Mouse (Mus musculus): ENCODE measurements around the gene Vmn1r3. TPM values are rescaled to one million over a fixed set of nuclear protein-coding genes. Genes with fewer than 3 reads are reported as not detected.
"Not testable (repeated sequence)": the region's sequence is repeated elsewhere in the genome, so short reads cannot be mapped to it uniquely, and the experiment has no call there.

The Vmn1r3 gene
- not detected in 2 replicates for polyA plus RNA-seq (2015; fragmentation: Nextera tagmentation; extraction: Ambion mirVana)

DNA sequence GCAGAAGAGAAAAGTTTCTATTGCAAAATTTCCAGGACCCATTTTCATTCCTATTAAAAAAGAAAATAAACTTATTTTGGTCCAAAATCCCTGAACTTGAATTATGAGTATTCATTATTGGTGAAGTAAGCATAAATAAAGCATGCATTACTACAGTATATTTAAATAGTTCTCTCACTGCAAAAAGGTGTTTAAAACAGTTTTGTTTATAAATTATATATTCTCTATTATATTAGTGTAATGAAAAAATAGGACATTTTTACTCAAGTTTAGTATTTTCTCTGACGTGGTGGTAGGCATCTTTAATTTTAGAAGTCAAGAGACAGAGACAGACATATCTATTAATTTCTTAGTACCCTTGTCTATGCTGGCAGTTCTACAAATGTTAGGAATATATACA lies at the start of gene Vmn1r3:
Gene Vmn1r3, minus strand, starts transcription at position 101 of the 400 bp plus-strand sequence.
- H3K9ac ChIP-seq; H3K4me3 ChIP-seq; H3K4me1 ChIP-seq; ATAC-seq (ENCODE audit: borderline replicate concordance, extremely low read depth, low FRiP score, low TSS enrichment); H3K4me2 ChIP-seq; H3K27ac ChIP-seq; H3K36me3 ChIP-seq; H3K9me3 ChIP-seq; H3K27me3 ChIP-seq: not testable (repeated sequence)
- WGBS = 84% methylated on average over 1 of the region's 1 CpGs

DNA sequence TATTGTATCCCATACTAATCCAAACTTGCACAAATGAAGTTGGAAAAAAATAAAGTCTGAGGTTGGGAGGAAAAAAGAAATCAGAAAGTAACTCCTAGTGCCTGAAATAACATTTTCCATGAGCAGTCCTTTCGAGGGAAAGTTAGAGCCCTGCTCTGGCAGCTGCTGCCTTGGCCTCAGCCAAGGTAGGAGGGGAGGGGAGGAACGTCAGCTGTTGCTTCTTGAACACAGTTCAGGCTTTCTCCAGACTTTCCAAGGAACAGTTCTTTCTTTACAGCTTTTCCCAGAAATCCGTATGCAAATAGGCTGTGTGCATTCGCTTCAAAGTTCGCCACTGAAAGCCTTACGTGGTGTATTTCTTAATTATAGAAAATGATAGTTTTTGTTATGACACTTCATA lies 46.9 kb upstream of the Vmn1r3 start:
- Histone ChIP-seq H3K27me3 (no peaks in the 10 kb centered on the region), H3K4me1 (no peaks in the 10 kb centered on the region), H3K4me2 (no peak overlapping the region), H3K4me3 (no peak overlapping the region), H3K9ac (no peak overlapping the region), H3K9me3 (no peaks in the 10 kb centered on the region), H3K36me3 (no peaks in the 10 kb centered on the region), H3K27ac (no peak overlapping the region)
- 59% methylated on average over 6 of the region's 6 CpGs for WGBS
- peak; percentile 41; the same call in 1 of the 2 replicates for ATAC-seq (ENCODE audit: borderline replicate concordance, extremely low read depth, low FRiP score, low TSS enrichment)

DNA sequence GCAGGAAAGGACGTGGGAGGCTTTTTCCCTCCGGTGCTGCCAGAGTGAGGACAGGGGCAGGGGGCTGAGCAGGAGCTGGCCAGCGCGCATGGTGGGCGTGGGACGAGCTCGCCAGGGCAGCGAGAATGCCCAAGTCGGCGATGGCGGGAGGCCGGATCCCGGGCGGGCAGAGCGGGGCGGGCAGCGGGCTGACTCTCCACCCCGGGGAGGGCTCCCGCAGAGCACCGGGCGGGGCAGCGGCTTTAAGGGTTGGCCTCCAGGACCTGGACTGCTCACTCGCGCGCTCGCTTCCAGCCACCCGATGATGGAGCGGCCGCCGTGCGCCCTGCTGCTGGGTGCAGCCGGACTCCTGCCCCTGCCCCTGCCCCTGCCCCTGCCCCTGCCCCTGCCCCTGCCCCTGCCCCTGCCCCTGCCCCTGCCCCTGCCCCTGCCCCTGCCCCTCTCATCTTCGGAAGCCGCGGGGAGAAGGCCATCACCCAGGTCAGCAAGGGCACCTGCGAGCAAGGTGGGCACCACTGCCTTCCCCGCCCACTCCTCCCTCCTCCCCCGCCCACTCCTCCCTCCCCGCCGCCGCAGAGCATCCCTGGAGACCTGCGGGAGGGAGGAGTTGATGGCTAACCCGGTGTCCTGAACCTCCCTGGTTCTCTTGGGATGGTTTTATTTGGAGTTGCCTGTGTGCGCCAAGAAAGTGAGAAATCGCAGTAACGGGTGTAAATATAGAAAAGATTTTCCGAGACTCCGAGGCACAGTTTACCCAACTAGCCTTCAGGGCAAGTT lies 45.9 kb upstream of the Vmn1r3 start:
- Histone ChIP-seq H3K27ac (no peak overlapping the region), H3K4me1 (no peaks in the 10 kb centered on the region), H3K4me3 (peak overlapping the region; percentile 37), H3K4me2 (peak overlapping the region; percentile 66), H3K36me3 (no peaks in the 10 kb centered on the region), H3K27me3 (no peaks in the 10 kb centered on the region), H3K9ac (no peak overlapping the region), H3K9me3 (no peaks in the 10 kb centered on the region)
- ATAC-seq (ENCODE audit: borderline replicate concordance, extremely low read depth, low FRiP score, low TSS enrichment) = peak; percentile 45; the same call in 1 of the 2 replicates
- 4% methylated on average over 32 of the region's 48 CpGs for WGBS

DNA sequence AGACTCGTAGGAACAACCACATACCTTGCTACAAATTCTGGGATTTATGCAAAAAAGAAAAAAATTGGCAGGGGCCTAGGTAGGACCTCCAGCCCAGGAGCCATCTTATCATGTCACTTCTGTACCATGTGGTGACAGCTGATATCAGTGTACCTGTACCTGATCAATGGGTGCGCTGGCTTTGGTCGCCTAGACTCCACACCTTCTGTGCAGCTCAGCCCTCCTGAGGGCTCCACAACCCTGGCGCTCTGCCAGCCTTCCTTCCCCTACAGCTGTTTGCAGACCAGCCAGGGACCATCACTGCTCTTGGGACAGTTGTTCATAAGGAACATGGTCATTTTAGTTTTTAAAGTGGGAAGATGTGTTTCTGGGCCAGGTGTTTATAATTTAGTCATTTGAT lies 44.4 kb upstream of the Vmn1r3 start:
- no peaks in the 10 kb centered on the region for H3K36me3 ChIP-seq
- H3K27ac ChIP-seq = no peak overlapping the region
- H3K4me1 ChIP-seq = no peaks in the 10 kb centered on the region
- no peak overlapping the region for H3K4me3 ChIP-seq
- 62% methylated on average over 4 of the region's 4 CpGs for WGBS
- H3K9ac ChIP-seq = no peak overlapping the region
- H3K9me3 ChIP-seq = peaks cover 7% of the 10 kb centered on the region; the same call in 1 of the 2 replicates
- 0 out of 2 replicates have a peak, but pooled peaks have one; percentile 35 for ATAC-seq (ENCODE audit: borderline replicate concordance, extremely low read depth, low FRiP score, low TSS enrichment)
- no peaks in the 10 kb centered on the region for H3K27me3 ChIP-seq
- no peak overlapping the region for H3K4me2 ChIP-seq

DNA sequence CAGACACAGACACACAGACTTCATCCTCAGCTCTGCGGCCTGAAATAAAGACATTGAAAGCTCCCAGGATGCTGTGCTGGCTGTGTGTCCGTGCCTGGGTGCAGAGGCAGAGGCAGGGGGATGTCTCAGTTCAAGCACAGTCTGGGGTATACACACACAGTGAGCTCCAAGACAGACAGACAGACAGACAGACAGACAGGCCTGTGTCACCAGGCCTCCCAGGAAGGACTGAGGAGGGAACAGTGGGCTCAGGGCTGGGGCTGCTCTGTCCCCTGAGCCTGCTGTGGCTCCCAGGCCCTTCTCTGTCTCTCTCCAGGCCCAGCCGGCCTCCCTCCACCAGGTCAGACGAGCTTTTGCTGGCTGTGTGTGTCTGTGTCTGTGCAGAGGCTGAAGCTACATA lies 43.3 kb upstream of the Vmn1r3 start:
- H3K4me2 ChIP-seq = no peak overlapping the region
- no peak overlapping the region for H3K9ac ChIP-seq
- peaks cover 7% of the 10 kb centered on the region; the same call in 1 of the 2 replicates for H3K9me3 ChIP-seq
- ATAC-seq (ENCODE audit: borderline replicate concordance, extremely low read depth, low FRiP score, low TSS enrichment) = peak; percentile 29
- no peaks in the 10 kb centered on the region for H3K36me3 ChIP-seq
- 61% methylated on average over 4 of the region's 4 CpGs for WGBS
- H3K27ac ChIP-seq = no peak overlapping the region
- no peaks in the 10 kb centered on the region for H3K27me3 ChIP-seq
- no peak overlapping the region for H3K4me3 ChIP-seq
- no peaks in the 10 kb centered on the region for H3K4me1 ChIP-seq

DNA sequence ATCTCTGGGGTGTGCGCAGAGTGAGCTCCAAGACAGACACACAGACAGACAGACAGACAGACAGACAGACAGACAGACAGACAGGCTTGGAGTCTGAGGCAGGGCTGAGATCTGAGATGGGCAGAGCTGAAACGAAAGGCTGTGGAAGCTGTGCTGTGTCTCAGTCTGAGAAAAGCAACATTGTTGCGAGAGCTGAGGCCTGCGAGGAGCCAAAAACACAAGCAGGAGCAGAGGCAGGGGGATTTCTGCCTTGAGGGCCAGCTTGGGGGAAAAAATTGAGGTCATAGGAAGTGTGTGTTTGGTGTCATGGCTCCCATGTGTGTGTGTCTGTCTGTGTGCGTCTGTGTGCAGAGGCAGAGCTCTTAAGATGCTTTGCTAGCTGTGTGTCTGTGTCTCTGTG lies 42.6 kb upstream of the Vmn1r3 start:
- Histone ChIP-seq H3K4me1 (no peaks in the 10 kb centered on the region), H3K27ac (no peak overlapping the region), H3K9me3 (peaks cover 7% of the 10 kb centered on the region; the same call in 1 of the 2 replicates), H3K4me3 (no peak overlapping the region), H3K4me2 (no peak overlapping the region), H3K36me3 (no peaks in the 10 kb centered on the region), H3K27me3 (no peaks in the 10 kb centered on the region), H3K9ac (no peak overlapping the region)
- WGBS = 61% methylated on average over 5 of the region's 5 CpGs
- no peak for ATAC-seq (ENCODE audit: borderline replicate concordance, extremely low read depth, low FRiP score, low TSS enrichment)

DNA sequence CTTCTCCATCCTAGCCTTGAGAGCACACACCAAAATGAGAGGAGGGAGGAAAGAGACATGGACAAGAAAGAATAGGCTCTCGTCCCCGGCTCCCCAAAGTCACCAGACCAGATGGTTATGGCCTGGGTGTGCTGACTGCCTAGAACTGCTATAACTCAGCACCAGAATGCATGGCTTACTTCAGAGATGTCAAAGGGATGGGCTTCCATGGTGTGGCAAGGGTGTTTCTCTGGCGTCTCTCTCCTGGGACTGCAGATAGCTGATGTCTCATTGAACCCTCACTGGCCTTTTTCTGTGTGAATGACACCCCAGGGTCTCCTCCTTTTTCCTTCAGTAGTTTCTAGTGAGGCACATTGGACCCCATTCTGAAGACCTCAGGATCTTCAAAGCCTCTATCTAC lies 41.3 kb upstream of the Vmn1r3 start:
- no peak for ATAC-seq (ENCODE audit: borderline replicate concordance, extremely low read depth, low FRiP score, low TSS enrichment)
- WGBS = 69% methylated on average over 3 of the region's 3 CpGs
- no peak overlapping the region for H3K9ac ChIP-seq

DNA sequence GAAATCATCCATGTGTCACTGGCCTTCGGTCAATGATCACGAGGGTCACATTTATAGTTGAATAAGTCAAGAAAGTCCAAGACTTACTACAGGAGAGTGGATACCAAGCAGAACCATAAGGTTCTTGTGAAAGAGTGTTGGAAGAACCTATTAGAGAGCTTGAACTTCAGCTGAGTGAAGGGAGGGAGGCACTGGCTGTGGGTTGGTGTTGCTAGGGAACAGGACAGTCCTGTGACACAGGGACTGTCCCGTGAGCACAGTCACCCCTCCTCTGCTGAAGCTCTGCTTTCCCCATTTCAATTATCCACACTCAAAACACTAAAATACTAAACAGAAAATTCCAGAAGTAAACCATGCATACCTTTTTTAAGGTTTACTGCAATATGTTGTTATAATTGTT lies 40.3 kb upstream of the Vmn1r3 start:
- H3K4me2 ChIP-seq; H3K9ac ChIP-seq; H3K4me3 ChIP-seq; H3K27ac ChIP-seq; H3K27me3 ChIP-seq; H3K36me3 ChIP-seq; H3K4me1 ChIP-seq; H3K9me3 ChIP-seq; ATAC-seq (ENCODE audit: borderline replicate concordance, extremely low read depth, low FRiP score, low TSS enrichment): not testable (repeated sequence)
- WGBS = 55% methylated on average over 3 of the region's 3 CpGs

More for the DNA sequence above, 41.3 kb upstream of the Vmn1r3 start:
- Histone ChIP-seq H3K36me3 (no peaks in the 10 kb centered on the region), H3K4me2 (no peak overlapping the region), H3K9me3 (peaks cover 7% of the 10 kb centered on the region; the same call in 1 of the 2 replicates), H3K27ac (no peak overlapping the region), H3K4me3 (no peak overlapping the region), H3K4me1 (no peaks in the 10 kb centered on the region), H3K27me3 (no peaks in the 10 kb centered on the region)

DNA sequence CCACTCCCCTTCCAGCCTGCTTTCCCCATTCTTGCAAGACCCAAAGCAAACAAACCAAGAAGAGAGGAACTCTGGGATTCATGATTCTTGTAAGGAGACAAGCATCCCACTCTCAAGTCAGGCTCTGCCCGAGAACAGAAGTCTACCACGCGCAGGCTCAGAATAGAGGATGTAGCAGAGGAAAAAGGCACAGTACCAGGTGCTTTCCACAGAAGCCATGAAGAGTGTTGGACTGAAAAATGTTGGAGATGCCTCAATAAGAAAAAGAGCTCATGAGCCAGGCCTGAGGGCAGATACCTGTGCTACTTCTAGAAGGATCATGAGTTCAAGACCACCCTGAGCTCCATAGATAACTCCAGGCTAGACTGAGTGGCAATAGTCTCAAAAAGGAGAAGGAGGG lies 39.7 kb upstream of the Vmn1r3 start:
- H3K4me3 ChIP-seq; H3K4me2 ChIP-seq; H3K36me3 ChIP-seq; H3K9ac ChIP-seq; H3K9me3 ChIP-seq; H3K4me1 ChIP-seq; ATAC-seq (ENCODE audit: borderline replicate concordance, extremely low read depth, low FRiP score, low TSS enrichment); H3K27ac ChIP-seq; H3K27me3 ChIP-seq: not testable (repeated sequence)
- whole genome bisulfite sequencing = 47% methylated on average over 3 of the region's 3 CpGs

DNA sequence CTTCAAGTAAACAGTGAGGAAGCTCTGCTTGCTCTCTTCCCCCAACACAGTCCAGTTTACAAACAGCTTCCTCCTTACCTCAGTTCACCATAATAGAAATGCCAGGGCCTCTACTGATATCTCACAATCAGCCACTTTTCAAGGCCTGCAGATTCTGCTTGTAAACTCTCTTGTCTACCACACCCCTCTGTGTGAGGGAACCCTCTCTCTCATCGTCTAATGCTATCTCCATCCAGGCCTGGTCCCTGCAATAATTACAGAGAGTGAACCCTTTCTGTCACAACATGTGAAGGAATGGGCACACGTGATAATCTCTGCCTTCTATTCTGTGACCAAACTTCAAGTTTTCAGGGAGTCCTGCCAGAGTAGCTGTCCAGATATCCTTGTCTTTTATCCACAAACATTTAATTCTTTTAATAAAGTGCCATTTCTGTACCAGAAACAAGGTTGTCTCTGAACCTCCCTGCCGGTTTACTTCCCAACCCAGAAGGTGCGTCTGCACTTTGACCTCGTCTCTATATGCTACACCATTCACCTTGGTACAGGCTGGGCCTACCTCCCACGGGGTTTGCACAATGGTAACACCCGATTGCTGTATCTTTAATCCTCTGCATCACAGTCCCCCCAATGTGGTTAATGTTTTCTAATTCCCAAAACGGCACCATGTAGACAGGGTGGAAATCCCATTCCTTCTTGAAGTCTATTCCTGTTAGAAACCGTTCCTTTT lies 38.5 kb upstream of the Vmn1r3 start:
- 70% methylated on average over 5 of the region's 9 CpGs for WGBS
- H3K9ac ChIP-seq; ATAC-seq (ENCODE audit: borderline replicate concordance, extremely low read depth, low FRiP score, low TSS enrichment); H3K4me3 ChIP-seq; H3K4me2 ChIP-seq; H3K9me3 ChIP-seq; H3K27me3 ChIP-seq; H3K36me3 ChIP-seq; H3K4me1 ChIP-seq; H3K27ac ChIP-seq: not testable (repeated sequence)

DNA sequence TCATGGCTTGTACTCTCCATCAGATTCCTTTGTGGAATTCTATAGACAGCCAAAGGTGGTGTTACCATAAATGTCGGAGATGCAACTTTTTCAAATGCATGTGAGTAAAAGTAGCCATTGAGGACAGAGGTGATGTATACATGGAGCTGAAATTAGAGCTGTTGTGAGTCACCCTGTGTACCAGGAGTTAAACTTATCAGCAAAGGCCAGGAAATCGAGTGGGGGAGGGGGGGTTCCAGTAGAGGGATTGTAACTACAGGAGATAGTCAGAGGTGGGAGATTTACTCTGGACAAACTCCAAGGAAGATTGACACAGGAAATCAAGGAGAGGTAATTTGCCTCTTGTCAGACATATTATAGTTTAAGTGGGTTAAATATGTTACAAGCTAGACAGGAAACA lies 31.2 kb upstream of the Vmn1r3 start:
- H3K4me2 ChIP-seq; ATAC-seq (ENCODE audit: borderline replicate concordance, extremely low read depth, low FRiP score, low TSS enrichment); H3K4me3 ChIP-seq; H3K9ac ChIP-seq; H3K9me3 ChIP-seq; H3K27me3 ChIP-seq; H3K4me1 ChIP-seq; H3K27ac ChIP-seq; H3K36me3 ChIP-seq: not testable (repeated sequence)
- 55% methylated on average over 2 of the region's 2 CpGs for WGBS

DNA sequence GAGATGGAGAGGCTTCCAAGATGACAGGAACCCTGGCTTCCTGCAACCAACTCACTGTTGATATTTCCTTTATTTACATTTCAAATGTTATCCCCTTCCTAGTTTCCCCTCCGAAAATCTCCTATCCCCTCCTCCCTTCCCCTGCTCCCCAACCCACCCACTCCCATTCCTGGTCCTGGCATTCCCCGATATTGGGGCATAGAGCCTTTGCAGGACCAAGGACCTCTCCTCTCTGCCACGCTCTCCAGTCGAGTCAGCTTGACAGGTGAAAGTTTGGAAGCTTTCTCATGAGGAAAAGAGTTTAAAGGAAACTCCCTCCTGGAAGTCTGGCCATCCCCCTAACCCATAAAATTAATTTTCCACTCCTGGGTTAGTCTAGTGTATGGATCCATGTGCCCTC lies 28.2 kb upstream of the Vmn1r3 start:
- not testable (repeated sequence) for H3K9me3 ChIP-seq; ATAC-seq (ENCODE audit: borderline replicate concordance, extremely low read depth, low FRiP score, low TSS enrichment); H3K4me1 ChIP-seq; H3K27me3 ChIP-seq; H3K4me2 ChIP-seq; H3K4me3 ChIP-seq; H3K27ac ChIP-seq; H3K9ac ChIP-seq; H3K36me3 ChIP-seq
- 59% methylated on average over 3 of the region's 4 CpGs for WGBS

Data from lung, embryonic 15.5 days (tissue).